Mouse (Mus musculus) liver, adult 2 months (tissue): Measurements from ENCODE around the gene Stk4. TPM values are rescaled to one million over a fixed set of nuclear protein-coding genes. Genes with fewer than 3 reads are reported as not detected.

Experiments used
- DNase-seq: peaks from one replicate; pipeline ENCODE4 v3.0.0-alpha.2; 2011; ENCODE audit warnings: low read depth, low spot score; ENCODE audit errors: extremely low read depth
- H3K27ac ChIP-seq: fragments of 200-500 bp; replicated peaks from 2 replicates; pipeline ENCODE4 v1.5.1; 2012; ENCODE audit warnings: low read depth, mild to moderate bottlenecking, control low read depth, inconsistent platforms, low read length; ENCODE audit not compliant: insufficient read depth
- H3K27me3 ChIP-seq: fragments of 200-500 bp; 2 replicates; pipeline ENCODE4 v1.6.1; 2012; ENCODE audit warnings: mild to moderate bottlenecking, moderate library complexity, low read length, inconsistent platforms; ENCODE audit not compliant: control insufficient read depth, insufficient read depth
- H3K36me3 ChIP-seq: fragments of 200-500 bp; 2 replicates; pipeline ENCODE4 v1.6.1; 2012; ENCODE audit warnings: low read length, inconsistent platforms; ENCODE audit not compliant: control insufficient read depth, insufficient read depth
- H3K4me1 ChIP-seq: fragments of 200-500 bp; 2 replicates; pipeline ENCODE4 v1.6.1; 2011; ENCODE audit warnings: low read length; ENCODE audit not compliant: control insufficient read depth, insufficient read depth
- H3K4me3 ChIP-seq: fragments of 200-500 bp; 2 replicates; pipeline ENCODE4 v1.5.1; 2011; ENCODE audit warnings: low read depth, mild to moderate bottlenecking, control low read depth, low read length, moderate library complexity; ENCODE audit not compliant: insufficient read depth
- H3K79me2 ChIP-seq: fragments of 200-500 bp; 2 replicates; pipeline ENCODE4 v1.6.1; 2012; ENCODE audit warnings: inconsistent platforms, mild to moderate bottlenecking, low read length, moderate library complexity; ENCODE audit not compliant: control insufficient read depth, insufficient read depth
- H3K9ac ChIP-seq: fragments of 200-500 bp; 2 replicates; pipeline ENCODE4 v1.6.1; 2012; ENCODE audit warnings: low read depth, mild to moderate bottlenecking, control low read depth, inconsistent platforms, low read length
- CTCF ChIP-seq: fragments of 200-500 bp; IDR thresholded peaks from 2 replicates; pipeline ENCODE4 v1.5.1; 2011; ENCODE audit warnings: low read depth, low read length, control low read depth
- POLR2A ChIP-seq: fragments of 200-500 bp; IDR thresholded peaks from 2 replicates; pipeline ENCODE4 v1.6.1; 2011; ENCODE audit warnings: low read length, control low read depth; ENCODE audit not compliant: insufficient read depth; ENCODE audit errors: extremely low read depth
- WGBS: fragments of 180-500 bp; shearing (Covaris S2); methylation state at CpG from one replicate; pipeline ENCODE4 v1.1.7; 2018; 5-methylcytosine and 5-hydroxymethylcytosine counted together
- polyA plus RNA-seq: library from polyadenylated mRNA; depleted of rRNA; stranded (reverse); fragments of >200 nt; gene quantifications from 2 replicates; pipeline ENCODE4 v1.2.3, GENCODE M21; 2012
- total RNA-seq: library from RNA; depleted of rRNA; stranded (reverse); fragments of >200 nt; gene quantifications from 2 replicates; pipeline ENCODE4 v1.2.3, GENCODE M21; 2014

The Stk4 gene
- total and polyA plus RNA-seq, 2 experiments, result 4.7 to 13.9 TPM

DNA sequence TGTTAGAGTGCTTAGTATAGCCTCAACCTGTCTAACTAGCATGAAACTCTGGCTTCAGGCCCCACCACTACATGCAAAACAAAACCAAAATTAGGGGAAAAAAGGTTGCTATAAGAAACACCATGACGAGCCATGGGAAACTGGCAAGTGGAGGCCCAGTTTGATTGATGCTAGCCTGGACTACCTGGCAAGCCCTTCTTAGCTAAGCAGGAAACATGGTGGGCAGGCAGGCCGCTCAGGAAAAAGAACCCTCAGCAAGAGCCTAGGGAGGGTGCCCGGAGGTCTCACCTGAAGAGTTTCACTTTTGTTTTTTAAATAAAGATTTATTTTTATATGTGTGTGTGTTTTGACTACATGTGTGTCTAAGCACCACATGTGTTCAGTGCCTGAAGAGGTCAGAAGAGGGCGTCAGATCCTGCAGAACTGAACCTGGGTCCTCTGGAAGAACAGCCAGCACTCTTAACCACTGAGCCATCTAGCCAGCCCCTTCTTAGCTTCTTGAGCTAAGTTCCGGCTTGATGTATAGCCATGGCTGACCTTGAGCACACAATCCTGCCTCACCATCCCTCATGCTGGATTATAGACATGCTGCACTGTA is 53.1 kb downstream of the Stk4 start:
- Histone ChIP-seq H3K27me3 (no peaks in the 10 kb centered on the region), H3K79me2 (no peaks in the 10 kb centered on the region), H3K27ac (no peak overlapping the region), H3K4me1 (no peaks in the 10 kb centered on the region; the same call in 1 of the 2 replicates), H3K9ac (no peak overlapping the region), H3K36me3 (peaks cover 18% of the 10 kb centered on the region), H3K4me3 (no peak overlapping the region)
- DNase-seq, result no peak
- no peak for TF ChIP-seq CTCF
- TF ChIP-seq POLR2A, result no peak
- 91% methylated on average over 5 of the region's 5 CpGs for WGBS

GRCm38 (mm10) chr2:164126533-164126955 is 56.4 kb downstream of the Stk4 start:
- peak; percentile 37; the same call in 1 of the 2 replicates for TF ChIP-seq CTCF
- no peak for TF ChIP-seq POLR2A
- no peak overlapping the region for H3K9ac ChIP-seq
- H3K79me2 ChIP-seq, result no peaks in the 10 kb centered on the region
- no peak overlapping the region for H3K4me3 ChIP-seq
- H3K27me3 ChIP-seq, result no peaks in the 10 kb centered on the region
- H3K4me1 ChIP-seq, result no peaks in the 10 kb centered on the region; the same call in 1 of the 2 replicates
- peaks cover 2% of the 10 kb centered on the region; the same call in 1 of the 2 replicates for H3K36me3 ChIP-seq
- no peak for DNase-seq
- WGBS, result 82% methylated on average over 13 of the region's 13 CpGs
- H3K27ac ChIP-seq, result no peak overlapping the region

- DNase-seq, result no peak
- Histone ChIP-seq H3K9ac (no peak overlapping the region), H3K4me1 (no peaks in the 10 kb centered on the region; the same call in 1 of the 2 replicates), H3K4me3 (no peak overlapping the region), H3K79me2 (no peaks in the 10 kb centered on the region), H3K27me3 (no peaks in the 10 kb centered on the region), H3K36me3 (peaks cover under 1% of the 10 kb centered on the region; the same call in 1 of the 2 replicates), H3K27ac (no peak overlapping the region)
- TF ChIP-seq POLR2A, result no peak
- TF ChIP-seq CTCF, result no peak
- WGBS, result 95% methylated on average over 2 of the region's 2 CpGs
Observed at GRCm38 (mm10) chr2:164127297-164127696, 57.2 kb downstream of the Stk4 start.

DNA sequence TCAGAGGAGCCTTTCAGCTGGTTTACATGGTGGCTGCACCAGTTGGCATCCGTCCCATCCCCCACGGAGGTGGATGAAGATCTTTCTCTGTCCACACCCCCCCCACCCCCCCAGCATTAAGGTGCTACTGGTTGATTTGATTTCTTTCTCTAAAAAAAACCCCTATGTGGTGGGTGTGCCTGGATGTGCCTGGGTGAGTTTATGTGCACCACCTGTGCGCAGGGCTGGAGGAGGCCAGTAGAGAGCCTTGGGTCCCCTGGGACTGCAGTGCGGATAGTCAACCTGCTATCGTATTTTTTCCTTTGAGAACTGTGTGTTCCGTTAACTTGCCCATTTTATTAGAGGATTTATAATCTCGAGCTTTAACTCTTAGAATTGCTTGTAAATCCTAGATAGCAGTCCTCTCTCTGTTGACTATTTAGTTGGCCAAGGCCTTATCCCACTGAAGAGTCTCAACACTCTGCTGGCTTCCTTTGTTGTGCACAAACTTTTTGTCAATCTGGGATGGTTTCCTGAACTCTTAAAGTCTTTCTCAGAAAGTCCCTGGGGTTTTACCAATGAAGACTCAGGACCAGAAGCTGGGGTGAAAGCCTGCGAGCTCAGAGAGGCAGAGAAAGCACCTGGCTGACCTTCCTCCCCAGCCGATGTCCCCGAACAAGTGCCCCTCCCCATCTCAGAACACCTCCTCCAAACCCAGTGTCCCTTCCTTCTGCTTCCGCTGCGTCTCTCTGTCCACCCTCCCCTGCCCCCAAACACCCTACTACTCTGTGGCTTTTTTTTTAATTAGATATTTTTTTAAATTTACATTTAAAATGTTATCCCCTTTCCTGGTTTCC is 58.7 kb downstream of the Stk4 start:
- no peak for DNase-seq
- H3K4me1 ChIP-seq, result no peaks in the 10 kb centered on the region; the same call in 1 of the 2 replicates
- H3K4me3 ChIP-seq, result no peak overlapping the region
- H3K79me2 ChIP-seq, result no peaks in the 10 kb centered on the region
- no peak for TF ChIP-seq POLR2A
- no peak for TF ChIP-seq CTCF
- H3K9ac ChIP-seq, result no peak overlapping the region
- no peaks in the 10 kb centered on the region for H3K36me3 ChIP-seq
- H3K27ac ChIP-seq, result no peak overlapping the region
- 95% methylated on average over 12 of the region's 12 CpGs for WGBS
- no peaks in the 10 kb centered on the region for H3K27me3 ChIP-seq

- no peaks in the 10 kb centered on the region for H3K79me2 ChIP-seq
- H3K4me1 ChIP-seq, result no peaks in the 10 kb centered on the region; the same call in 1 of the 2 replicates
- no peaks in the 10 kb centered on the region for H3K36me3 ChIP-seq
- TF ChIP-seq CTCF (no peak), POLR2A (no peak)
- DNase-seq, result peak; percentile 66
- no peak overlapping the region for H3K9ac ChIP-seq
- no peaks in the 10 kb centered on the region for H3K27me3 ChIP-seq
- H3K4me3 ChIP-seq, result no peak overlapping the region
- 30% methylated on average over 1 of the region's 1 CpGs for WGBS
- H3K27ac ChIP-seq, result no peak overlapping the region
Observed at GRCm38 (mm10) chr2:164131586-164131985, 61.5 kb downstream of the Stk4 start.
